Mouse (Mus musculus) hindbrain, embryonic 13.5 days (tissue): ENCODE data around the gene Pde3b. TPM values are rescaled to one million over a fixed set of nuclear protein-coding genes. Genes with fewer than 3 reads are reported as not detected.
A peak's percentile ranks its signal among the peaks of the same experiment; 100 is the strongest.
"Not testable (repeated sequence)": the region's sequence is repeated elsewhere in the genome, so short reads cannot be mapped to it uniquely, and the experiment has no call there.

Source experiments
- ATAC-seq: fragments of 200-750 bp; cut with Nextera tagmentation; 2 replicates; pipeline ENCODE4 v1.8.0; 2017; ENCODE audit warnings: moderate TSS enrichment; ENCODE audit not compliant: low FRiP score
- H3K27ac ChIP-seq: fragments of 300-500 bp; sonication (generic); 2 replicates; pipeline ENCODE4 v1.5.1; 2015; ENCODE audit warnings: inconsistent platforms, mild to moderate bottlenecking, moderate library complexity
- H3K27me3 ChIP-seq: fragments of 300-500 bp; sonication (generic); 2 replicates; pipeline ENCODE4 v1.6.1; 2015; ENCODE audit warnings: mild to moderate bottlenecking, inconsistent platforms
- H3K36me3 ChIP-seq: fragments of 300-500 bp; sonication (generic); 2 replicates; pipeline ENCODE4 v1.6.1; 2015; ENCODE audit warnings: mild to moderate bottlenecking, inconsistent platforms
- H3K4me1 ChIP-seq: fragments of 300-500 bp; sonication (generic); replicated peaks from 2 replicates; pipeline ENCODE4 v1.6.1; 2015; ENCODE audit warnings: inconsistent platforms
- H3K4me2 ChIP-seq: fragments of 300-500 bp; sonication (generic); 2 replicates; pipeline ENCODE4 v1.6.1; 2015; ENCODE audit warnings: inconsistent platforms, mild to moderate bottlenecking, moderate library complexity
- H3K4me3 ChIP-seq: fragments of 300-500 bp; sonication (generic); 2 replicates; pipeline ENCODE4 v1.5.1; 2015; ENCODE audit warnings: mild to moderate bottlenecking, inconsistent platforms
- H3K9ac ChIP-seq: fragments of 300-500 bp; sonication (generic); 2 replicates; pipeline ENCODE4 v1.6.1; 2015; ENCODE audit warnings: mild to moderate bottlenecking, inconsistent platforms
- H3K9me3 ChIP-seq: fragments of 300-500 bp; sonication (generic); 2 replicates; pipeline ENCODE4 v1.6.1; 2016; ENCODE audit warnings: inconsistent platforms
- WGBS: fragments of 180-500 bp; shearing (Covaris S2); methylation state at CpG from one replicate; pipeline ENCODE4 v1.1.7; 2015; 5-methylcytosine and 5-hydroxymethylcytosine counted together
- polyA plus RNA-seq: library from polyadenylated mRNA; unstranded; fragments of >200 nt; fragmentation: Nextera tagmentation; extraction: Ambion mirVana; gene quantifications from 2 replicates; pipeline ENCODE4 v1.2.1, GENCODE M21; 2015

The Pde3b gene
- 4.1 and 4.4 TPM in 2 replicates for polyA plus RNA-seq

DNA sequence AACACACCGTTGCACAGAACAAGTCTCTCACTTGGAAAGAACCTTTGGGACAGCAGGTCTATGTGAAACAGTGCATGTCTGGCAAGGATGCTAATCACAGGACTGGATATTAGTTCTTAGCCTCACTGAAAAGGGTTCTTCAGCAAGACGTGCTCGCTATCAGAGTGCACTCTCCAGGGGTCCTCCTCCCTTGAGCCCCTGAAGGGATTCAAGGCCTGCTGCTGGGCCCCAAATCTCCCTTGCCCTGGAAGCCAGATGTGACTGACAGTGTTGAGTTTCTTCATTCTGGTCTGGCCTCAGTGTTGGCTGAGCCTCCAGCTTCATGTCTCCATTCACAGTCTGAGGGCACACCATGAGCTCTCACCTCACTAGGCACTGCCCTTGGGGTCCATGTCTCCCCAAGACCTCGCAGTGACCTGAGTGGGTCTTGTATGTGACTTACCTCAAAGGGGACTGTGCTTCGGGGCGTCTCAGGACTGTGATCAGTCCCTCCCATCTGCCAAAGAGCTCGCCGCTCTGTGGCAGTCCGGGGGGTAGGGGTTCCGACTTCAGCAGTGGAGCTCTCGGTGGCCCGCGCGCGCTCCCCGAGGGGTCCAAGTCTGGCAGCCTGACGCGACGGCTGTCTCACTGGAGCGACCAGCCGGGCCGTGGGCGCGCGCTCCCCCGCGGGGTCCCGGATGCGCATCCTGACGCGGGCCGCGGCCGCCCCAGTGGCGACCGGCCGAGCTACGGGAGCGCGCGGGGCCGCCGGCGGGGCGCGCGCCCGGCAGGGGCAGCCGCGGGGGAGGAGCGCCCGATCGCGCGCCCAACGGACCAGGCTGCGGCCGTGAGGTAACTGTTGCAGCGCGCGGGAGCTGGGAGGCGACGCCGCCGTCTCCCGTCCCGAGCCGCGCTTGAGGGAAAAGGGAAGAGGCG, at the start of gene Pde3b:
Gene Pde3b, plus strand, starts transcription at position 861 of the 915 bp plus-strand sequence.
- Histone ChIP-seq H3K9ac (peak within 1 kb of the TSS; percentile 92), H3K9me3 (no peaks in the 10 kb centered on the region), H3K27ac (peak within 1 kb of the TSS; percentile 98), H3K4me3 (peak within 1 kb of the TSS; percentile 96), H3K4me1 (peaks cover 24% of the 10 kb centered on the region), H3K36me3 (no peaks in the 10 kb centered on the region), H3K27me3 (no peaks in the 10 kb centered on the region), H3K4me2 (peak within 1 kb of the TSS; percentile 90)
- under 1% methylated on average over 68 of the region's 70 CpGs for WGBS
- peak; percentile 87 for ATAC-seq

DNA sequence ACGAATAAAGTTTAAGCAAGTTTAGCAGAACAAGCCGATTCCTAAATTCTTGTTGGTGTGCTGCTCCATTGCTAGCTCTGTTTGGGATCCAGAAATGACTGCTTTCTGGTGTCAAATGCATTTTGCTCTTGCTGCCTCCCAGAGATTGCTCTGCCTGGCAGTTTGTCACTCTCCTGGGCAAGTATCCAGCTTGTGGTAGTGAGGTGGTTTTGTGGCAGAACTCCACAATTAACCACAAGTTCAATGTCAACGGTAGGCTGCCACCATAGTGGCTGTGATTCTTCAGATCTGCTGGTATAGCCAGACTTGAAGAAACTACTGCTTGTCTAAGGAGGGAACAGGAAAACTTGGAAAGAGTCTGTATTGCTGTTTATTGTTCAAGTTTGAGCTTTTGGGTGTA, 13.0 kb upstream of the Pde3b start:
- WGBS: 89% methylated on average over 3 of the region's 3 CpGs
- Histone ChIP-seq H3K4me2 (no peak overlapping the region), H3K36me3 (no peaks in the 10 kb centered on the region), H3K9ac (no peak overlapping the region), H3K9me3 (no peaks in the 10 kb centered on the region), H3K27ac (no peak overlapping the region), H3K4me3 (no peak overlapping the region), H3K27me3 (no peaks in the 10 kb centered on the region), H3K4me1 (no peaks in the 10 kb centered on the region)
- ATAC-seq: no peak

DNA sequence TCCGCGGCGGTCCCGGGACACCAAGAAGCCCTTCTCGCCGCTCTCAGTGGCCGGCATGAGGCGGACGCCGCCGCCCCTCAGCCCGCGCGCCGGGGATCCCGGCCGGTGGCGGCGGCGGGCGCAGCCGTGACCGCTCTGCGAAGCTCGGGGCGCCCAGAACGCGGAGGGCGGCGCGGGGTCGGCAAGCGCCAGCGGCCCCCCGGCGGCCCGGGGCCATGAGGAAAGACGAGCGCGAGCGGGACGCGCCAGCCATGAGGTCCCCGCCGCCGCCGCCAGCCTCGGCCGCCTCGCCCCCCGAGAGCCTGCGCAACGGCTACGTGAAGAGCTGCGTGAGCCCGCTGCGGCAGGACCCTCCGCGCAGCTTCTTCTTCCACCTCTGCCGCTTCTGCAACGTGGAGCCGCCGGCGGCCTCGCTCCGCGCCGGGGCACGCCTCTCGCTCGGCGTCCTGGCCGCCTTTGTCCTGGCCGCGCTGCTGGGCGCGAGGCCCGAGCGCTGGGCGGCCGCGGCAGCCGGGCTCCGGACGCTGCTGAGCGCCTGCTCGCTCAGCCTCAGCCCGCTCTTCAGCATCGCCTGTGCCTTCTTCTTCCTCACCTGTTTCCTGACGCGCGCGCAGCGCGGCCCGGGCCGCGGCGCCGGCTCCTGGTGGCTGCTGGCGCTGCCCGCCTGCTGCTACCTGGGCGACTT, 397 bp downstream of the Pde3b start:
- Histone ChIP-seq H3K9ac (peak overlapping the region; percentile 92), H3K4me2 (peak overlapping the region; percentile 90), H3K36me3 (no peaks in the 10 kb centered on the region), H3K9me3 (no peaks in the 10 kb centered on the region), H3K27ac (peak overlapping the region; percentile 98), H3K27me3 (no peaks in the 10 kb centered on the region), H3K4me3 (peak overlapping the region; percentile 96), H3K4me1 (peaks cover 24% of the 10 kb centered on the region)
- under 1% methylated on average over 91 of the region's 103 CpGs for WGBS
- ATAC-seq: peak; percentile 82

DNA sequence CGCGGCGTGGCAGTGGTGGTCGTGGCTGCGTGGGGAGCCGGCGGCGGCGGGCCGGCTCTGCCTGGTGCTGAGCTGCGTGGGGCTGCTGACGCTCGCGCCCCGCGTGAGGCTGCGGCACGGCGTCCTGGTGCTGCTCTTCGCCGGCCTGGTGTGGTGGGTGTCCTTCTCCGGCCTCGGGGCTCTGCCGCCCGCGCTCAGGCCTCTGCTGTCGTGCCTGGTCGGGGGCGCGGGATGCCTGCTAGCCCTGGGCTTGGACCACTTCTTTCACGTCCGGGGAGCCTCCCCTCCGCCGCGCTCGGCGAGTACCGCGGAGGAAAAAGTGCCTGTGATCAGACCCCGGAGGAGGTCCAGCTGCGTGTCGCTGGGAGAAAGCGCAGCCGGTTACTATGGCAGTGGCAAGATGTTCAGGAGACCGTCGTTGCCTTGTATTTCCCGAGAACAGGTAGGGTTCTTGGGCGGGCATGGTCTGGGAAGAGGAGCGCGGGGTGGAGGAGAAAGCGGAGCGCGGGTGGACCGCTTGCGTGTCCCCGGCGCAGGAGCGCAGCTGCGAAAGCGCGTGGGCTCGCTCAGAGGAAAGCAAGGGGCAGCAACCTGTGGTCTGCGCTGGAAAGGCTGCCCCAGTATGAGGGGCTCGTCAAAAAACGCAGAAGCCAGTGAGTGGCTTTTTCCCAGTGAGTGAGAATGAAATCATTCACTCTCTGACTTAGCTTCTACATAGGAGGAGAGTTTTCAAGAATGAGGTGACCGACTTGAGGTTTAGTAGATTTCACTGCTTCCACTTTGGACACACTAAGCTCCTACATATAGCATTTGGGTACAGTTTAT, 1.2 kb downstream of the Pde3b start:
- peak overlapping the region; percentile 96 for H3K4me3 ChIP-seq
- H3K27me3 ChIP-seq: no peaks in the 10 kb centered on the region
- peaks cover 24% of the 10 kb centered on the region for H3K4me1 ChIP-seq
- peak overlapping the region; percentile 90 for H3K4me2 ChIP-seq
- peak overlapping the region; percentile 92 for H3K9ac ChIP-seq
- ATAC-seq: peak; percentile 75
- no peaks in the 10 kb centered on the region for H3K9me3 ChIP-seq
- no peaks in the 10 kb centered on the region for H3K36me3 ChIP-seq
- WGBS: under 1% methylated on average over 66 of the region's 66 CpGs
- H3K27ac ChIP-seq: peak overlapping the region; percentile 98

DNA sequence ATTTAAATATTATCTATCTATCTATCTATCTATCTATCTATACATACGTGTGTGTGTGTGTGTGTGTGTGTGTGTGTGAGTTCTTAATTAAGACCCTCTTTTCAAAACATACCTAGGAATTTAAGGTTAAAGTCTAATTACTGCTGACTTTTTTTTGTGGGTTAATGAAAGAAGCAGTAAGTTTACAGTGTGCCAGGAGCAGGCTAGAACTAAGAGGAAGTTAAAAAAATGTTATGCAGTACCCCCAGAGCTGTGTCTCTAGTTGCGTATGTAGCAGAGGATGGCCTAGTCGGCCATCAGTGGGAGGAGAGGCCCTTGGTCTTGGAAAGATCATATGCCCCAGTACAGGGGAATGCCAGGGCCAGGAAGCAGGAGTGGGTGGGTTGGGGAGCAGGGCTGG, 4.2 kb downstream of the Pde3b start:
- not testable (repeated sequence) for H3K4me3 ChIP-seq, H3K36me3 ChIP-seq, H3K27ac ChIP-seq, ATAC-seq, H3K4me2 ChIP-seq, H3K9me3 ChIP-seq, H3K27me3 ChIP-seq, H3K9ac ChIP-seq
- H3K4me1 ChIP-seq: peaks cover 22% of the 10 kb centered on the region
- WGBS: 72% methylated on average over 3 of the region's 3 CpGs

DNA sequence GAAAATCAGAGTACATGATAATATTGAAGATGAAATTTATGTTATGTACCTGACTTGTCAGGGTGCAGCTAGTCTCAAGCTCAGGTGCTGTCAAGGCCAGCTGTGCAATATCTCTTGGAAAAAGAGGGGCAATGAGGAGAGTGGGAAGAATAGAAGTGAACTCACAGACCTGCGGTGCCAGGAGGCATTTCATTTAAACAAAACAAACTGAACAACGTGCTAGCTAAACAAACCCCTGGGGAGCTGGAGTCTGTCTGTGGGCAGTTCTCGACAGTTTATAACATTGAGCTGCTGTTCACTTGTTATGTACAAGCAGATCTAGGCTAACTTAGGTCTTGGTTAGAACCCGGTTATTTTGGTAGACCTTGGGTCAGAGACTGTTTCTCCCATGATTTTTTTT, 5.8 kb downstream of the Pde3b start:
- no peak for ATAC-seq
- Histone ChIP-seq H3K27me3 (no peaks in the 10 kb centered on the region), H3K4me1 (peaks cover 17% of the 10 kb centered on the region), H3K36me3 (no peaks in the 10 kb centered on the region), H3K27ac (no peak overlapping the region), H3K4me3 (no peak overlapping the region), H3K9me3 (no peaks in the 10 kb centered on the region), H3K4me2 (no peak overlapping the region), H3K9ac (no peak overlapping the region)
- WGBS: 48% methylated on average over 4 of the region's 4 CpGs

DNA sequence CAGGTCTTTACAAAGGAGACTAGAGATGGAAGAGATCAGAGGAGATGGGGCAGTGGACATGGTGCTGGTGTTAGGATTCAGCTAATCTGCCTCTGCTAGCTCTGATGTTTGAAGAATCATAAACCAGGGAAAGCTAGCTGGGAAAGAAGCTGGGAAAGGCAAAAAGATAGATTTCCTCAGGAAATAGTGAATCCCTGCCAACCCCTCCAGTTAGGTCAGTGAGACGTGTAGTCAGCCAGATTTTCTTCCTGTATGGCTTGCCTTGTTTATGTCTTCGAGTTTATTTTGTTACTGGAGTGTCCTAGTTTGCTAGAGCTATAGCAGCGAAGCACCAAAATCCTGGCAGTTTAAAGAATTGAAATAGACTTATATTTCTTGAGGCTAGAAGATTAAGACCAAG, 7.1 kb downstream of the Pde3b start:
- Histone ChIP-seq H3K27ac (no peak overlapping the region), H3K36me3 (no peaks in the 10 kb centered on the region), H3K4me3 (no peak overlapping the region), H3K4me1 (peaks cover 10% of the 10 kb centered on the region), H3K9ac (no peak overlapping the region), H3K9me3 (no peaks in the 10 kb centered on the region), H3K27me3 (no peaks in the 10 kb centered on the region), H3K4me2 (no peak overlapping the region)
- no peak for ATAC-seq
- WGBS: 87% methylated on average over 3 of the region's 3 CpGs

DNA sequence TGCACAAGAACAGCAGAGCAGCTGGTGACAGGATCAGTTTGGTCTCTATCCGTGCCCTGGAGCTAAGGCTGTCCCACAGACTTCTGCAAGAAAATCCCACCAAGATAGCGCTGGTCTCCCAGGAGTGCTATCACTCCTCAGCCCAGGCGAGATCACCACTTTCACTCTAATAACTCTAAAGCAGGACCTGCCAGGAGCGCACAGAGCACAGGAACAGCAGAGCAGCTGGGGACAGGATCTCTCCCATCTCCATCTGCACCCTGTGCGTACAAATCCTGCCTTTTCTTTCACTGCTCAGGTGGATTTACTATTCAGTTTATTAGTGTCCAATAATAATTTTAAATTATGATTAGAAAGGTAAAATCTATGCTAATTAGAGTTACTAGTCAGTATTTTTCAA, 14.7 kb downstream of the Pde3b start:
- Histone ChIP-seq H3K9ac (no peak overlapping the region), H3K4me2 (no peak overlapping the region), H3K4me3 (no peak overlapping the region), H3K4me1 (0 out of 2 replicates have a peak, but pooled peaks cover 2% of the 10 kb centered on the region), H3K27me3 (no peaks in the 10 kb centered on the region), H3K36me3 (no peaks in the 10 kb centered on the region; the same call in 1 of the 2 replicates), H3K27ac (no peak overlapping the region), H3K9me3 (0 out of 2 replicates have a peak, but pooled peaks cover 7% of the 10 kb centered on the region)
- WGBS: 81% methylated on average over 5 of the region's 5 CpGs
- no peak for ATAC-seq

DNA sequence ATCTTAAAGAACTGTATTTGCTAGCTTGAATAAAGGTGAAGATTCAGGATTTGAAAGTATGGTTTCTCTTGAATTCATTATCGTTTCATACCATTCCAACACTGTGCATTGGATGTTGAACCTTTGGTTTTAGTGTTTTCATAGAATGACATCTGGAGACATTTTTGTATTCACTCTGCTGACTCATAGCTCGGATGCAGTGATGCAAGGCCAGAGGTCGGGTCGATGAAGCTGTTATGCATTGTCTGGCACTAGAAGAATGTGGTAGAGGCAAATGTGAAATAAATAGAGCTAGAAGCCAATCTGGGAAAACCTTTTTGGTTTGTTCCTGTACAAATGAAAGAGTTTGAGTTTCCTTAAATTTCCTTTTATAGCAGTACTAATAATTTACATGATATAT, 16.9 kb downstream of the Pde3b start:
- Histone ChIP-seq H3K4me2 (no peak overlapping the region), H3K27ac (no peak overlapping the region), H3K4me3 (no peak overlapping the region), H3K9me3 (0 out of 2 replicates have a peak, but pooled peaks cover 7% of the 10 kb centered on the region), H3K27me3 (no peaks in the 10 kb centered on the region), H3K4me1 (0 out of 2 replicates have a peak, but pooled peaks cover 2% of the 10 kb centered on the region), H3K9ac (no peak overlapping the region), H3K36me3 (no peaks in the 10 kb centered on the region; the same call in 1 of the 2 replicates)
- no peak for ATAC-seq
- 50% methylated on average over 4 of the region's 4 CpGs for WGBS

DNA sequence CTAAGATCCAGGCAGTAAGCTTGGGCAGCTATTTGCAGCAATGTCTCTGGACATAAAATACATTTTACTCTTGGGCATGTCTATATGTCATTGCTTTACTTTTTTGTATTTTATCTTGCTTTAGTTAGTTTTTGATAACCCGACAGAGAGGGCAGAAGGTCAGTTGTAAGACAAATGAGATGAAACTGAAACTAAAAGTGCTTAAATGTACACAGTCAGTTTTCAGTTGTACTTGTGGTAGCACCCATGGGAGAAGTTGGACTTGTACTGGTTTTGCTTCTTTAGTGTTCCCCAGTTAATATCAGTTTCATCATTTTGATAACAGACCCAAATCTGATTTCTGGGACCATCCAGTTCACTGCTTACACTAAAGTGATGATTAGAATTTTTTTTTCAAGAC, 24.6 kb downstream of the Pde3b start:
- no peak overlapping the region for H3K4me2 ChIP-seq

DNA sequence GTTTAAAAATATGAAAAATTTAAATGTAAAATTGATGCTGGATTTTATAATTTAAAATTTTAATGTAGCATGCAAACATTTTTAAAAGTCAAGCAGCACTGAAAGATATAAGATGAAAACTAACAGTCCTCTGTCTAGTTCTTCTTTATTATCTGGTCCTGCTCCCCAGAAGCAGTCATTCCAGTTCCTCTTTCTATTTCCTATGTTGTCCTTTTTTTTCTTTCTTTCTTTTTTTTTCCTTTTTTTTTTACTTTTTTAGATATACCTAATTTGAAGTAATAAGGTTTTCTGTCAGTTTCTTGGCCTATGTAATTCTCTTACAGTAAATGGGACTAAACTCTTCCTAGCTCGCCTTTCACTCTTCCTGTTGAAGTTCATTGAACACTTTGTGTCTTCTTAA, 25.4 kb downstream of the Pde3b start:
- ATAC-seq: no peak
- no peaks in the 10 kb centered on the region for H3K9me3 ChIP-seq
- no peaks in the 10 kb centered on the region for H3K36me3 ChIP-seq
- H3K4me1 ChIP-seq: no peaks in the 10 kb centered on the region
- no peaks in the 10 kb centered on the region for H3K27me3 ChIP-seq
- H3K9ac ChIP-seq: no peak overlapping the region
- WGBS: 98% methylated on average over 1 of the region's 1 CpGs
- H3K27ac ChIP-seq: no peak overlapping the region
- H3K4me3 ChIP-seq: no peak overlapping the region
- no peak overlapping the region for H3K4me2 ChIP-seq

More for the DNA sequence above, 24.6 kb downstream of the Pde3b start:
- Histone ChIP-seq H3K36me3 (no peaks in the 10 kb centered on the region), H3K9me3 (no peaks in the 10 kb centered on the region), H3K9ac (no peak overlapping the region), H3K27me3 (no peaks in the 10 kb centered on the region), H3K4me1 (no peaks in the 10 kb centered on the region), H3K4me3 (no peak overlapping the region), H3K27ac (no peak overlapping the region)
- WGBS: 82% methylated on average over 1 of the region's 1 CpGs
- ATAC-seq: no peak

DNA sequence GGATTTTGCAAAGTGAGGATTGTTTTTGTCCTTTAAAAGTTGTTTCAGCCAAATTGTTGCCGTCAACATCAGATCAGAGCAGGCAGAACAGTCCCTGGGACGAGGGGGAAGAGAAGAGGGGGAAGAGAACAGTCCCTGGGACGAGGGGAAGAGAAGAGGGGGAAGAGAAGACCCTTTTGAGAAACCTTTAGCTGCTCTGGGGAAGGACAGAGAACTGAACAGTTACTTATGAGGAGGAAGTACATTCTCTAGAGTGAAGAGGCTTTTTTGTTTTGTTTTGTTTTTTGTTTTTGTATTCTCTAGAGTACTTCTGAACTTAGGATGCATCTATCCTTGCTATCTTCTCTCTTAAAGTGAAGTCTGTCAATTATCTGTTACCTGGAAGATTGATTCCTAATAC, 37.8 kb downstream of the Pde3b start:
- ATAC-seq: no peak
- no peaks in the 10 kb centered on the region for H3K4me1 ChIP-seq
- H3K27me3 ChIP-seq: no peaks in the 10 kb centered on the region
- no peak overlapping the region for H3K4me3 ChIP-seq
- H3K9ac ChIP-seq: no peak overlapping the region
- H3K4me2 ChIP-seq: no peak overlapping the region
- 68% methylated on average over 3 of the region's 3 CpGs for WGBS
- no peaks in the 10 kb centered on the region for H3K36me3 ChIP-seq
- H3K27ac ChIP-seq: no peak overlapping the region
- no peaks in the 10 kb centered on the region for H3K9me3 ChIP-seq
